Mouse (Mus musculus) spleen, adult 2 months (tissue): Measurements from ENCODE around the gene Eme1.

ENCODE experiments used
- CTCF ChIP-seq: fragments of 200-500 bp; IDR thresholded peaks from 2 replicates; pipeline ENCODE4 v1.5.1; 2011; ENCODE audit warnings: mild to moderate bottlenecking, inconsistent platforms; ENCODE audit not compliant: insufficient read depth, insufficient read length, insufficient replicate concordance; ENCODE audit errors: extremely low read depth
- POLR2A ChIP-seq: fragments of 200-500 bp; IDR thresholded peaks from 2 replicates; pipeline ENCODE4 v1.6.1; 2011; ENCODE audit warnings: low read depth, low read length, inconsistent platforms

DNA sequence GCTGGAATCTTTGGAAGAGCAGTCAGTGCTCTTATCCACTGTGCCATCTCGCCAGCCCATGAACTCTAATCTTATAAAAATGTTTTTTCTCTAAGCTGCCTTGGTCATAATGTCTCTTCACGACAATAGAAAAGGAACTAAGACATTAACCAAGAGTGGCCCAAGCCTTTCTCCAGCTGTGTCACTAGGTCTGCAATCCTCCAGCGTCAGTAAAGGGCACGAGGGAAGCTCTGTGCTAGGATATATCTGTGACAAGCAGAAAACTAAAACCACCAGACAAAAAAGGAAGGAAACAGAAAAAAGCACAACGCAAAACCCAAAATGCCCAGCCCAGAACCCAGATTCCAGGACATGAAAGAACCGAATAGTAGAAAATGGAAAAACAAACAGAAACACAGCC is 33.4 kb upstream of the Eme1 start:
- TF ChIP-seq CTCF, result no peak
- no peak for TF ChIP-seq POLR2A
